Mouse (Mus musculus): ENCODE data around the gene Asb14.

- TF ChIP-seq POLR2A (IDR thresholded peaks at IDR 0.05; ENCODE audit: control insufficient read depth, extremely low read depth, insufficient read depth, low read length, poor library complexity) (no peak), CTCF (IDR thresholded peaks at IDR 0.05; ENCODE audit: borderline replicate concordance, control insufficient read depth, extremely low read depth, insufficient read depth, low read length, poor library complexity) (no peak)
These were observed 14.4 kb upstream of the Asb14 start for GRCm38 (mm10) chr14:26879976-26880375.

Data from thymus, adult 2 months (tissue).